Mouse (Mus musculus): Measurements from ENCODE around the gene Upk3b.

The Upk3b gene

GRCm38 (mm10) chr5:136038258-136039214, at the start of gene Upk3b:
Gene Upk3b, plus strand, starts transcription at chr5:136038496.
- no peak for DNase-seq

DNA sequence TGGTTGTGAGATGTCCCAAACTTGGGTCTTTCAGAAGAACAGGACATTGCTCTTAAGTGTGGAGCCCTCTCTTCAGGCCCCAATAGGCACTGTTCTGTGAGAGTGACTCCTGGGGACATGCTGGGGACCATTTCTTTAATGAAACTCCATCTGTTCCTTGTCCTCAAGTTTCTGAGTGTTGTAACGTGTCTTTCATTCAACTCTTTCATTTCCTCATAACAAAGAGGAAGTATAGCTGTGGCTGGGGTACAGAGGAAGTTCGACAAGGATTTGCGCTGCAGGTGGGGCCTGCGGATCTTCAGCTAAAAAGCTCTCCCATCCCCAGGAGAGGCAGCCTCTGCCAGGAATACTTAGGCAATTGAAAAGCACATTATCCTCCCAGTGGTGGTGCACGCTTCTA, 47.7 kb upstream of the Upk3b start:
- DNase-seq, result no peak

DNA sequence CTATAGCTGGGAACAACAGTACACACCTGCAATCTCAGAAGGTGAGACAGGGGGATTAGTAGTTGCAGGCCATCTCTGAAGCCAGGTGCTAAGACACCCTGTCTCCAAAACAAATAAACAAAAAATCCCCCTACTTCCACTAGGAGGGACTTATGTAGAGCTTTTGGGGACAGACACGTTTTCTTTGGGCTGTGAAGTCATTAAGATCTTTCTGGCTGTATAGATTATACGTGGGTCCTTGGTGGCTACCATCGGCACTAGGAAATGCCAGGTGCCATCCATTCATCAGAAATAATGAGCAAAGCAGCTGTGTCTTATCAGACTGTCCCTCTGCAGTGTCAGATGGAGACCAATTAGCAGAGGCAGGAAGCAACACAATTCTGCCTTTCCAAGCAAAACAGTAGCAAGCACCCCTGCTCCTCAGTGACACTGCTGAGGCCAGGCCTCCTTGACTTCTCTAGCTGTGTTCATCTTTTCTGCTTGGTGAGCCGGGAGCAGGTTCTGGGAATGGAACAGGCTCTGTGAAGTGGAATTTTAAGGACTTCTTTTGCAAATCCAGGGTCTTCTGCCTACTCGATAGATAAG, 44.8 kb upstream of the Upk3b start:
- DNase-seq, result peak; percentile 32 to 47

DNA sequence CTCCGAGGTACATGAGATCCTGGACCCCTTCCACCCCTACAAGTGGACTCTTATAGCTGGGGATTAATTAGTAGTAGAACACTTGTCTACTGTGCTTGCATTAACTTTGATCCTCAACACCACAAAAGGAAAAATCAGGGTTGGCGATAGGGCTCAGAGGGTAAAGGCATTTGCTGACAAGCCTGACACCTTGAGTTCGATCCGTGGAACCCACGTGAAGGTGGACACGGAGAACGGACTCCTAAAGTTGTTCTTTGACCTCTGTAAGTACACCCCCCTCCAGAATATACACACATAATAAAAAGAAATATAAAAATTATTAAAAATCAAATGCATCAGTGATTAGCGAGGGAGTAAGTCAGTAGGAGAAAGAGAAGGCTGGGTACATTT, 44.0 kb upstream of the Upk3b start:
- DNase-seq, result no peak

DNA sequence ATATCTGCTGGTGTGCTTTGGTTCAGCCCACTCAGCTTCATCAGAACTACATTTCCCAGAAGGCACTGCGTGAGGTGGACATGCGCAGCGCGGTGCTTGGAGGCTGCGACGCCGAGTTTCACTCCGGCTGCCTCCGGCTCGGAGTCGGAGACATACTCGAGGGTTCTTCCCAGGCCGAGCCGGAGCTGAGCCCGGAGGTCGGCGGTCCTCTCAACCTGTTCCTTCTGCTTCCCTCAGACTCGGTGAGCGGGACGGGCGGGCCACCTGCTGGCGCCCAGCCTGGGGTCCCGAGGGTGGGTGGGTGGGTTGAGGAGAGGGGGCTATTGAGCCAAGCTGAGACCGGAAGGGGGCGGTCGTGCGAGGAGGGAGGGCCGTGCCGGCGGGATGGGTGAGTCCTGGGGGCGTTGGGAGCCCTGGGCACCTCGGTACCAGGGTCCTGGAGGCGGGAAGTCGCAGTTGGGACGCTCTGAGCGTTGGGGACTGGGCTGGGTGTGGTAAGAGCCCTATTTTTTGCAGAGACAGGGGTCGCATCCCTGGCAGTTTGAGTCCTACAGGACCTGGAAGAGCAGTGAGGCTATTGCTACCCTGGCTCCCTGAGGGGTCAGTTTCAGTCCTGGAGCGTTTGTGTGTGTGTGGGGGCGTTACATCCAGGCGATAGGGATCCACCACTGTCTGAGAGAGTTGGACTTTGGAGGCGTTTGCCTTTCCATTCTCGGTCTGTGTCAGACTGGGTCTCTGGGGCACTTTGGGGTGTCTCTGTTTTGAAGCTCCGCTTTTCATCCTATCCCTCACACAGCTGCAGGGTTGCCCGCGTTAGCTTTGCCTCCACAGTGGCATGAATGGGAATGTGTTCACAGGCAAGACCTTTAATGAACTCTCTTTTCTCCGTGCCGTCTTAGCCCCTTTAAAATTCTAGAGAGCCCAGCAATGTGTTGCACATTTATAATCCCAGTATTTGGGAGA, 43.3 kb upstream of the Upk3b start, which contains the start of gene Dtx2:
Dtx2 (plus strand) TSS at position 76 of the 963 bp plus-strand sequence.
- DNase-seq, result peak; percentile 93 to 94

GRCm38 (mm10) chr5:135996162-135996561, 42.1 kb upstream of the Upk3b start:
- DNase-seq, result no peak

GRCm38 (mm10) chr5:136001222-136001621, 37.1 kb upstream of the Upk3b start:
- DNase-seq, result no peak

GRCm38 (mm10) chr5:136002325-136002724, 36.0 kb upstream of the Upk3b start:
- DNase-seq, result no peak

- DNase-seq, result no peak
Measured at GRCm38 (mm10) chr5:136002751-136003151, 35.5 kb upstream of the Upk3b start.

- no peak for DNase-seq
Measured at GRCm38 (mm10) chr5:136004537-136004936, 33.8 kb upstream of the Upk3b start.

- DNase-seq, result no peak
Measured at GRCm38 (mm10) chr5:136007745-136008144, 30.6 kb upstream of the Upk3b start.

GRCm38 (mm10) chr5:136014877-136015276, 23.4 kb upstream of the Upk3b start:
- peak; percentile 40 to 49 for DNase-seq

DNA sequence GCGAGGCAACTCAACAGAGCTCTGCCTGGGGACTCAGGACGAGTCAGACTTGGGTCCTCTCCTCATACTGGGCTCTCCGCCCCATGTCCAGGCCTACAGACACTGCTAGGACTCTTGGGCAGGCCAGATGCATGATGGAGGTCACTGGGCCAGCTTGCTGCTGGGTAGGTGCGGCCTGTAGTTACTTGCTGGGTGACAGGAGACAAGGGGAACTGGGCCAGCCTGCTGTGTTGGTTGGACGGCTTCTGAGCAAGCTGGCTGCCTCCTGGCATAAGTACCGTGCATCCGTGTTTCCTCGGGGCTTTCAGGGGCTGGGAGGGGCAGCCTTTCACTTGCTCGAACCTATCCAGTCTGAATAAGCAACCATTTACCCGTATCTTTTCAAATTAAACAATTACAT, 22.7 kb upstream of the Upk3b start:
- DNase-seq, result peak in 1 of 2 experiments; percentile 18

DNA sequence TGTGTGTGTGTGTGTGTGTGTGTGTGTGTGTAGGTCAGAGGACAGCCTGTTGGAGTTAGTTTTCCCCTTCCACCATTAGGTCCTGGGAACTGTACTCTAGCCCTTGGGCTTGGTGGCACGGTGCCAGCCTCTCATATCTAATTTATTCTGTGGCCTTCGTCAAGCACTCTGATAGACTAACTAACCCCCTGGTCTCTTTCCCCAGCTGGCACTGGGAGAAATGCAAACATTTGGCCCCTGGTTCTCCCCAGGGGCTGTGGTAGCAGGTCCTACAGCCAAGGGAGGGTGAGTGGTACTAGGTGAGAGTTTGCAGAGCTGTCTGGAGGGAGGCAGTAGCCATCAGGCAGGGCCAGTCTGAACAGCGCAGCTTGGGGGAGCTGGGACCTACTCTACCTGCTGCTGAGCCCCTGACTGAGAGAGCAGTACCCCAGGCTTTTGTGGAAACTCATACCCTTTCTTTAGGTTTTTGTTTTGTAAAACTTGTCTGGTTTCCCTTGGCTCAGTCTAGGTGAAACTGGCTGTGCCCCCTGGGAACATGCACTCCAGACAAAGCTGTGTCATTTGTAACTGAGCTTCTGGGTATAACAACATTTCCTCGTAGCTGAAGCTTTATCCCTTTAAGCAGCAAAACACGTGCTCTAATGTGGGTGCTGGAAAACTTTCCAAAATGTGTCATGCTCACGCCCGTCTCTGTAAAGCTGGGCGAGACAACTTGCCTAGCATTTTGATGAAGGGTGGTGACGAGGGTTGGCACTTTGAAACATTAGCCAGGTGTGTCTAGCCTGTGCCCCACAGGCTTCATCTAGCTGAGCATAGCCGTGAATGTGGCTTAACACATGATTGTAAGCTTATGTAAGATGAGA, 22.1 kb upstream of the Upk3b start:
- peak; percentile 64 to 75 for DNase-seq

DNA sequence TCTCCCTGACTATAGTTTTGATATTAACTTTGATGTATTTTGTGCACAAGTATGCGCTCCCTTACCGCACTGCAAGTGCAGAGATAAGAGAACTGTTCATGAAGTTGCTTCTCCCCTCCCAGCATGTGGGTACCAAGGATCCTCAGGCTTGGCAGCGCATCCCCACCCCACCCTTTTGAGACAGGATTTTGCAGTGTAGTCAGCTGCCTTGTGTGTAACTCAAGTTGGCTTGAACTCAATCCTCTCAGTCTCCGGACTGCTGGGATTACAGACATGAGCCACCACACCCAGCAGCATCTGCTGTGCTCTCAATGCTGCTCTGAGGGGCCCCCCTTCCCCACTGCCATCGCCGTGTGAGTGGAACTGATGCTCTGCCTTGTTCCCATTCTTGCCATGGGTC, 21.0 kb upstream of the Upk3b start:
- no peak for DNase-seq

GRCm38 (mm10) chr5:136018726-136019125, 19.6 kb upstream of the Upk3b start:
- DNase-seq, result no peak

- no peak for DNase-seq
Measured at GRCm38 (mm10) chr5:136019907-136020306, 18.4 kb upstream of the Upk3b start.

DNA sequence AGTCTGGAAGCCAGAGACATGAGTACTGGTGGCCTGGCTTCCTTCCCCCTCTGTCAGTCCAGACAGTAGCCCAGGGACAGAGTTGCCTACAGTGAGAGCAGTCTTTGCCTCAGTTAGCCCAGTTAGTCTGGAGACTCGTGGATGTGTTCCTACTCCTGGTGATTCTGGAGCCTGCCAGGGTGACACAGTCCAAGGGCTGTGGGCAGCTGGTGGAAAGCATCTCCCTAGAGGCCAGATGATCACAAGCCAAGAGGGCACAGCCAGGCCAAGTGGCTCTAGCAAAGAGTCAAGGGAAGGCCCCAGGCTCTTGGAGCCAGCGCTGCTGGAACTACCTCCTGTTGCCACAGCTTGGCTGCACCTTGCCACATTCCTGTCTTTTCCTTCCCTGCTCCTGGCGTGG, 12.6 kb upstream of the Upk3b start:
- DNase-seq, result no peak

DNA sequence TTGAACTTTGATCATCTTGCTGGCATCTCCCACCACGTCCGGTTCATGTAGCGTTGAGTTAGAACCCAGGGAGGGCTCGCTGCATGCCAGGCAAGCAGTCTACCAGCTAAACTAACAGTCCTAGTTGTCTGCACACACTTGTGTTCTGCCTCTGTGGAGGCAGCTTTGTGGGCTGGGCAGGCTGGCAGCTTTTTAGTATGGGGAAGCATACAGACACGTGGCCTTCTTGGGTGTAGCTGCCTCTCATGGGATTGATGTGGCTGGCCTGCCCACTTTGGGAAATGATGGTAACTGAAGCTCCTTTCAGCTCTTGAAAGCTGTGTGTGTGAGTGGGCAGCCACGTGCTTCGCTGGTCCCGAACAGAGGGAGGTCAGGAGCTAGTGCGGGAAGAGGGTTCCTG, 11.4 kb upstream of the Upk3b start:
- no peak for DNase-seq

DNA sequence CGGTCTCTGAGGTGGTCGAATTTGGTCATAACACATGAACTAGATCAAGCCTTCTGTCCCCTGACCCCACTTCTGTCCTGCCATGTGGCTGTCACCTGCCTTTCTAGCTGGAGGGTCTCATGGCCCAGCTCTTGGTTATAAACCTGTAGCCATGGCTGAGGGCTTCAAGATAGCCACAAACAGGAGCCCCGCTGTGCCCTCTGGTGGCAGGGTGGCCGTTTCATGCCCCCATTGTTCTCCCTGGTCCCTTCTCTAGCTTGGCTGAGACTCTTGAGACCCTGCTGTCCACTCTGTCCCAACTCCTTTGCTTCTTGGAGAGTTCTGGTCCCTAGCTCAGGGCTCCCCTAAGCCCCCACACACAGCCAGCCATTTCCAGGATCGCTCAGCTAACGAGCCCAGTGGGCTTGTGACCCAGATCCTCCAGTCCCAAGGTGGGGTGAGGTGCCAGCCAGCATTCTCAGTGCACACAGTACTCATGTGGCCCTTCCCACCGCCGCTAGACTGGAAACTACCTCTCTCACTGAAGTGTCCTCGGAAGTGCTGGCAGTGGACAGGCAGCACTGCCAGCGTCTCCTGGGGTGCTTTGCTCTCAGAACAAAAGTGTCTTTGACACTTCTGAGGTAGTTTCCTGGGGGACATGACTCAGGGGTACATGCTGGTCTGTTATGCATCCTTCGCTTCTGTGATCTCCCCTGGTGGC, 10.5 kb upstream of the Upk3b start:
- peak in 1 of 2 experiments; percentile 29 for DNase-seq

DNA sequence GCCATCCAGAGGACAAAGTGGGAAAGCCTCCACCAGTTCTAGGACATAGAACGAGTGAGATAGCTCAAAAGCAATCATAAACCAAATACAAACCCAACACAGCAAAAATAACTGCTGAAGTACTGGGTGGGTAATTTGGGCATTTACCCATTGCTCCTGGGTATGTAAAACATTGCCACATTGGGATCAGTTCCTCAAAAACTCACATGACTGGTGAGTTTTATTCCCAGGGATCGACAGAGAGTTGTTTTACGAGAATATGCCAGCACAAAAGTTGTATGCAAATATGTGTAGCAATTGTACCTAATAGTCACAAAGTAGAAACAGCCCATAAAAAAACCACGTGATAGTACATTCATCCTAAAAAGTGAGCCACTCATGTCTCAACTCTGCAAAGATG, 3.4 kb upstream of the Upk3b start:
- DNase-seq, result no peak
